18 mouse cellular contexts compared by ENCODE assay signal in genomic region chr4:136718193-136718986, GRCm38 (mm10).
"Had no signal": no experiment of that assay in that cellular context is flagged by ENCODE, and none has a peak within 500 bp of the region (broad histone marks: within the 10 kb centered on the region; RNA-seq: fewer than 3 reads in every experiment).

No protein-coding gene starts in this region.

- H3K4me3 ChIP-seq: layer of hippocampus, adult 2 months; limb, embryonic 13.5 days; midbrain, embryonic 10.5 days; midbrain, embryonic 15.5 days; neural tube, embryonic 13.5 days had no signal

- H3K4me2 ChIP-seq: limb, embryonic 13.5 days; midbrain, embryonic 15.5 days; neural tube, embryonic 13.5 days had no signal

- H3K27ac ChIP-seq: kidney, postnatal 0 days; layer of hippocampus, adult 2 months; limb, embryonic 13.5 days; liver, embryonic 14.5 days; macrophage; midbrain, embryonic 10.5 days; midbrain, embryonic 15.5 days; neural tube, embryonic 13.5 days had no signal

- H3K27me3 ChIP-seq: limb, embryonic 13.5 days; midbrain, embryonic 15.5 days; neural tube, embryonic 13.5 days had no signal

- ATAC-seq: midbrain, embryonic 15.5 days had no signal

- H3K9ac ChIP-seq: limb, embryonic 13.5 days; liver, embryonic 14.5 days; midbrain, embryonic 15.5 days; neural tube, embryonic 13.5 days had no signal

- H3K9me3 ChIP-seq: limb, embryonic 13.5 days; midbrain, embryonic 10.5 days; midbrain, embryonic 15.5 days; neural tube, embryonic 13.5 days had no signal

- DNase-seq: kidney, adult 9 months; kidney, postnatal 36 days; left cerebral cortex, postnatal 4 days; lung, adult 2 months; lung, postnatal 14 days; retina, postnatal 1 day; right cerebral cortex, postnatal 4 days; spleen, adult 18-20 months; thymus, adult 18-20 months; thymus, postnatal 14 days had no signal

- H3K36me3 ChIP-seq: limb, embryonic 13.5 days; midbrain, embryonic 15.5 days had no signal
